Mouse (Mus musculus) right cerebral cortex, postnatal 25 days (tissue): Measurements from ENCODE around the gene Ywhaq.
"Not testable (repeated sequence)": the region's sequence is repeated elsewhere in the genome, so short reads cannot be mapped to it uniquely, and the experiment has no call there.

Experiments used
- DNase-seq: peaks from one replicate; pipeline ENCODE4 v3.0.0; 2022

Ywhaq gene

GRCm38 (mm10) chr12:21408789-21409367, 8.6 kb downstream of the Ywhaq start:
- no peak for DNase-seq

- DNase-seq, result no peak
Measured at GRCm38 (mm10) chr12:21402771-21403170, 14.7 kb downstream of the Ywhaq start.

- DNase-seq, result no peak
Measured at GRCm38 (mm10) chr12:21386201-21386600, 31.2 kb downstream of the Ywhaq start.

- DNase-seq, result not testable (repeated sequence)
Measured at GRCm38 (mm10) chr12:21378765-21379346, 38.6 kb downstream of the Ywhaq start.

- DNase-seq, result no peak
Measured at GRCm38 (mm10) chr12:21375376-21376157, 41.9 kb downstream of the Ywhaq start.

GRCm38 (mm10) chr12:21373820-21374475, 43.5 kb downstream of the Ywhaq start:
- no peak for DNase-seq

- DNase-seq, result peak; percentile 97
Measured at GRCm38 (mm10) chr12:21373100-21373819, 44.2 kb downstream of the Ywhaq start, which contains the start of gene Adam17. Adam17 (minus strand) TSS chr12:21373632.

- no peak for DNase-seq
Measured at GRCm38 (mm10) chr12:21370035-21370611, 47.3 kb downstream of the Ywhaq start.

- no peak for DNase-seq
Measured at GRCm38 (mm10) chr12:21369087-21369410, 48.4 kb downstream of the Ywhaq start.

GRCm38 (mm10) chr12:21368376-21369086, 48.9 kb downstream of the Ywhaq start:
- DNase-seq, result no peak

- no peak for DNase-seq
Measured at GRCm38 (mm10) chr12:21364624-21365435, 52.6 kb downstream of the Ywhaq start.

- DNase-seq, result no peak
Measured at GRCm38 (mm10) chr12:21363195-21363594, 54.2 kb downstream of the Ywhaq start.

GRCm38 (mm10) chr12:21362686-21363085, 54.8 kb downstream of the Ywhaq start:
- DNase-seq, result no peak

GRCm38 (mm10) chr12:21353681-21354080, 63.8 kb downstream of the Ywhaq start:
- DNase-seq, result no peak

- DNase-seq, result no peak
Measured at GRCm38 (mm10) chr12:21350113-21350876, 67.1 kb downstream of the Ywhaq start.

- no peak for DNase-seq
Measured at GRCm38 (mm10) chr12:21346972-21347371, 70.5 kb downstream of the Ywhaq start.

- no peak for DNase-seq
Measured at GRCm38 (mm10) chr12:21340674-21341073, 76.8 kb downstream of the Ywhaq start.
